Mouse (Mus musculus): ENCODE results near the gene Trim47. TPM values are rescaled to one million over a fixed set of nuclear protein-coding genes. Genes with fewer than 3 reads are reported as not detected.

Trim47 gene
- polyA plus RNA-seq, 1 experiment = 101 TPM

DNA sequence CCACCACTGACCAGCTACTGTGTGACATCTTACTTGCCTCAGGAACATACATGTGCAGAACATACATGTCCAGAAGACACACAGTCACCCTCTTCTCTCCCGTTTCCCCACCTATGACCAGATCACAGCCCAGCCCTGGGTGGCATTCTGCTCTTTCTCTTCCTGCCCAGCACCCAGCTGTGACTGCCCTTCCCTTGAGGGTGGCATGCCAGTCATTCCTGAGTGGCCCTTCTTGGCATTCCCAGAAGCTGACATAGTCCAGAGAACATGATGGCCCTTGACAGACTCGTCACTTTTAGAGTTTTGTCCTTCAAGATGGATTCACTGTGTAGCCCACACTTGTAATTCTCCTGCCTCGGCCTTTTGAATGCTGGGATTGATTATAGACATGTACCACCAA, 54.4 kb downstream of the Trim47 start:
- Histone ChIP-seq H3K4me2 (ENCODE audit: low read depth) (peak overlapping the region; percentile 7), H3ac (ENCODE audit: control insufficient read depth, insufficient read length) (no peak overlapping the region), H3K36me3 (ENCODE audit: control insufficient read depth, insufficient read depth) (no peaks in the 10 kb centered on the region), H3K4me3 (no peak overlapping the region), H3K79me2 (ENCODE audit: control insufficient read depth, insufficient read depth) (no peaks in the 10 kb centered on the region), H3K27me3 (ENCODE audit: control insufficient read depth, insufficient read depth, insufficient read length) (no peaks in the 10 kb centered on the region)
- TF ChIP-seq POLR2A (IDR thresholded peaks at IDR 0.05; ENCODE audit: insufficient read length, low read depth) = no peak
- peak in 2 of 3 experiments; percentile 33 to 72 for TF ChIP-seq MYOD1 (IDR thresholded peaks at IDR 0.05; ENCODE audit: control insufficient read depth in 1 of 3, insufficient read length in 2 of 3, low read depth in 2 of 3)
- TF ChIP-seq MYOG (IDR thresholded peaks at IDR 0.05; ENCODE audit: control insufficient read depth in 1 of 3, insufficient read depth in 1 of 3, insufficient read length in 2 of 3, low read depth in 2 of 3) = peak; percentile 42 to 94 (median 65)

DNA sequence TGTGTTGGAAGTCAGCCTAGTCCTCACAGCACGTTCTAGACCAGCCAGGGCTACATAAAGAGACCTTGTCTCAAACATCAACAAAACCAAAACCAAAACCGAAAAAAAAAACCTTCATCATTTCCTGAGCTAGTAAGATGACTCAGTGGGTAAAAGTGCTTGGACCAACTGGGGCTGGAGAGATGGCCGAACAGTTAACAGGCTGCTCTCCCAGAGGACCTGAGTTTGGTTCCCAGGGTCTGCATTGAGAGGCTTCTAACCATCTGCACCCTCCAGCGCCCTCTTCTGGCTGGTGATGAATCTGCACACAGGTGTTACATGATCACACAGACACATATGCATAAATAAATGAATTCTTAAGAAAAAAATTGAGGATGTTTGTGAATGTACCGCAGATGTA, 55.5 kb downstream of the Trim47 start:
- no peak overlapping the region for H3ac ChIP-seq (ENCODE audit: control insufficient read depth, insufficient read length)
- H3K4me3 ChIP-seq = no peak overlapping the region
- TF ChIP-seq MAX (IDR thresholded peaks at IDR 0.05; ENCODE audit: low read depth) = no peak
- TF ChIP-seq USF1 (IDR thresholded peaks at IDR 0.05; ENCODE audit: low read depth) = no peak
- TF ChIP-seq TCF3 (IDR thresholded peaks at IDR 0.05; ENCODE audit: insufficient read length, low read depth) = no peak
- TF ChIP-seq CEBPB (IDR thresholded peaks at IDR 0.05; ENCODE audit: insufficient read depth, poor library complexity, severe bottlenecking) = no peak
- no peak for TF ChIP-seq TCF12 (IDR thresholded peaks at IDR 0.05; ENCODE audit: insufficient read depth, poor library complexity, severe bottlenecking)
- no peak for TF ChIP-seq POLR2A (IDR thresholded peaks at IDR 0.05; ENCODE audit: insufficient read length, low read depth)
- H3K4me2 ChIP-seq (ENCODE audit: low read depth) = peak overlapping the region; percentile 22
- H3K79me2 ChIP-seq (ENCODE audit: control insufficient read depth, insufficient read depth) = no peaks in the 10 kb centered on the region
- no peaks in the 10 kb centered on the region for H3K27me3 ChIP-seq (ENCODE audit: control insufficient read depth, insufficient read depth, insufficient read length)
- H3K36me3 ChIP-seq (ENCODE audit: control insufficient read depth, insufficient read depth) = no peaks in the 10 kb centered on the region

DNA sequence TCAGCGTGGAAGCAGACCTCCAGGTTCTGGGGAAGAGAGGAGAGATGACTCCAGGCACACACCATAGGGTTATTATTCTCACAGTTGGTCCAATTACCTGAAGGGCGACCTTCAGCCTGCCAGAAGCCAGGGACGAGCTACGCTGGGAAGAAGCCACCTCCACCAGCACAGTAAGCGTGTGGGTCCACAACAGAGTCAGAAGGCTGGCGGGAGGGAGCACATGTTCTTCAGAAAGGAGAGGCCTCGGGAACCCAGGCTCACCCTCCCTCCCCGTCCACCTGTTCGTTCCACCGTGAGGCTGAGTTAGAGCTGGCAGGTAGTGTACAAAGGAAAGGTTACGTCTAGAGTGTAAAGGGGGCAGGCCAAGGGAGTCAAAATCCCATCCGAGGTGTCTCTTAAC, 61.7 kb downstream of the Trim47 start:
- H3ac ChIP-seq (ENCODE audit: control insufficient read depth, insufficient read length) = no peak overlapping the region
- H3K36me3 ChIP-seq (ENCODE audit: control insufficient read depth, insufficient read depth) = peaks cover 1% of the 10 kb centered on the region
- no peak for TF ChIP-seq POLR2A (IDR thresholded peaks at IDR 0.05; ENCODE audit: insufficient read length, low read depth)
- H3K4me3 ChIP-seq = no peak overlapping the region
- H3K27me3 ChIP-seq (ENCODE audit: control insufficient read depth, insufficient read depth, insufficient read length) = no peaks in the 10 kb centered on the region
- no peak overlapping the region for H3K4me2 ChIP-seq (ENCODE audit: low read depth)
- H3K79me2 ChIP-seq (ENCODE audit: control insufficient read depth, insufficient read depth) = no peaks in the 10 kb centered on the region

DNA sequence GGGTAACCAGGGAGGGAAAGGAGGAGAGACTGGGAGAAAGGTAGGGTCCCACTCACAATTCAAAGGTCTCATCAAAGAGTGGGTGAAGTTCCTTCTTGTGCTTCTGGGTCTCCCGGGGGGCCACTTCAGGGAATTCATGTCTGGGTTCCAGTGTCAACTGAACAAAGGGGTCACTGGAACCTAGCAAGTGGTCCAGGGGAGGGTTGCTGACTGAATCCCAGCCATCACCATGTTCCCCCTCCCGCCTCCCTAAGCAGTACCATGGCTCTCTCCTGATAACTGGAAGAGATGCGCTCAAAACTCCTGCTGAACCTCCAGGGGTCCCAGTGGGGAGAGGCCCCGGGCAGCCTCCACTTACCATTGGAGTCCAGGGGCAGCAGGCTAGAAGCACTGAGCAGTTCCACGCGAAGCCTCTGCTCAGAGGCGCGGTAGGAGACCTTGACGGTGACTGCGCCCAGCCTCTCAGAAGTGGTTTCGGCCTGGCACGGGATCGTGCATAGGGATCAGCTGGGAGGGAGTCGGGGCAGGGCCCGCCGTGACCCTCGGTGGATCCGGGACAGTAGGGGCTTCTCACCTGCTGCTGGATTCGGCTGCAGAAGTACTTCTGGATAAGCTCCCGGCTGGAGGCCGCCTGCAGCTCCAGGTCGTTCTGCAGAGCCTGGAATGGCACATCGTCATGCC, 62.7 kb downstream of the Trim47 start:
- Histone ChIP-seq H3K4me2 (ENCODE audit: low read depth) (no peak overlapping the region), H3K79me2 (ENCODE audit: control insufficient read depth, insufficient read depth) (no peaks in the 10 kb centered on the region), H3K4me3 (no peak overlapping the region), H3K27me3 (ENCODE audit: control insufficient read depth, insufficient read depth, insufficient read length) (no peaks in the 10 kb centered on the region), H3K36me3 (ENCODE audit: control insufficient read depth, insufficient read depth) (peaks cover 6% of the 10 kb centered on the region), H3ac (ENCODE audit: control insufficient read depth, insufficient read length) (no peak overlapping the region)
- TF ChIP-seq POLR2AphosphoS2 (IDR thresholded peaks at IDR 0.05; ENCODE audit: insufficient read length, low read depth) (no peak), MYOD1 (IDR thresholded peaks at IDR 0.05; ENCODE audit: control insufficient read depth in 1 of 3, insufficient read length in 2 of 3, low read depth in 2 of 3) (no peak), REST (IDR thresholded peaks at IDR 0.05; ENCODE audit: insufficient read depth, insufficient read length) (no peak), CEBPB (IDR thresholded peaks at IDR 0.05; ENCODE audit: insufficient read depth, poor library complexity, severe bottlenecking) (no peak), MYOG (IDR thresholded peaks at IDR 0.05; ENCODE audit: control insufficient read depth in 1 of 3, insufficient read depth in 1 of 3, insufficient read length in 2 of 3, low read depth in 2 of 3) (no peak), E2F4 (IDR thresholded peaks at IDR 0.05; ENCODE audit: insufficient read depth) (no peak), USF1 (IDR thresholded peaks at IDR 0.05; ENCODE audit: low read depth) (no peak), SRF (IDR thresholded peaks at IDR 0.05; ENCODE audit: control insufficient read depth, insufficient read length, low read depth) (no peak), TCF3 (IDR thresholded peaks at IDR 0.05; ENCODE audit: insufficient read length, low read depth) (no peak), TCF12 (IDR thresholded peaks at IDR 0.05; ENCODE audit: insufficient read depth, poor library complexity, severe bottlenecking) (no peak)

DNA sequence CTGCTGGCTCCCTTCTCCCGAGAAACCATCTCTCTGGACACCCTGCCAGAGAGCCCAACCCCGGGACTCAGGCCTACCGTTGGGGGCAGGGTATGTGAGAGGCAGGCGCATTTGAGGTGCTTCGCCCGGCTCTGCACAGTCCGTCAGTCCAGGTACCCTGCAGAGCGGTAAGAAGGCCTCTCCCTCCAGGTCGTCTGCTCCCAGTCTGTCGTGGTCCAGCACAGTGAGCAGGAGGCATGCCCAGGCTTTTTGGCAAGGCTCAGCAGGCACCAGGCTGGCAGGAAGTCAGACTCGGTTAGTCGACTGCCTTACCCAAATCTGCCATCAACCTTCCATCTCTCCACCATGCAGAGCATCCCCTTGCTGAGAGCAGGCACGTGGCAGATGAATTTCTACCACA, 63.4 kb downstream of the Trim47 start:
- H3ac ChIP-seq (ENCODE audit: control insufficient read depth, insufficient read length) = no peak overlapping the region
- H3K27me3 ChIP-seq (ENCODE audit: control insufficient read depth, insufficient read depth, insufficient read length) = no peaks in the 10 kb centered on the region
- H3K36me3 ChIP-seq (ENCODE audit: control insufficient read depth, insufficient read depth) = peaks cover 6% of the 10 kb centered on the region
- H3K79me2 ChIP-seq (ENCODE audit: control insufficient read depth, insufficient read depth) = no peaks in the 10 kb centered on the region
- no peak overlapping the region for H3K4me3 ChIP-seq
- TF ChIP-seq POLR2A (IDR thresholded peaks at IDR 0.05; ENCODE audit: insufficient read length, low read depth) (peak; percentile 18), POLR2AphosphoS2 (IDR thresholded peaks at IDR 0.05; ENCODE audit: insufficient read length, low read depth) (peak; percentile 71), MYOD1 (IDR thresholded peaks at IDR 0.05; ENCODE audit: control insufficient read depth in 1 of 3, insufficient read length in 2 of 3, low read depth in 2 of 3) (no peak), TCF12 (IDR thresholded peaks at IDR 0.05; ENCODE audit: insufficient read depth, poor library complexity, severe bottlenecking) (no peak)
- H3K4me2 ChIP-seq (ENCODE audit: low read depth) = no peak overlapping the region

DNA sequence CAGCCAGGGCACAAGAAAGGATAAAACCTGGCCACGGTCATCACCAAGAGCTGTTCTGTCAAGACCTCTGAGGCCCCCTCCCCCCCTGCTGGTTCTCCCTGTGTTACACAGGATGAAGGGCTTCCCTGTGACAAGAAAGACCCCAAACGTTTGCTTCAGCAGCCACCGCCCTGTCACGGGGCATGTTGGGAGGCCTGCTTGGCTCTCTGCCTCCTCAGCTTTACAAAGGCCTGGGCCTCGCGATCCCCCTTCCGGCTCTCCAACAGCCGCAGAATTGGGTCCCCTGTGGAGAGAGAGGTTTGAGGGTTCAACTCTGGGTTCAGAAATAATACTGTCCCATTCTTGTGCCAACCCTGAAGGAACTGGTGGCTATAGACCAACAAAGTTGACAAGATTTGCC, 64.5 kb downstream of the Trim47 start:
- Histone ChIP-seq H3K27me3 (ENCODE audit: control insufficient read depth, insufficient read depth, insufficient read length) (no peaks in the 10 kb centered on the region), H3ac (ENCODE audit: control insufficient read depth, insufficient read length) (no peak overlapping the region), H3K4me2 (ENCODE audit: low read depth) (no peak overlapping the region), H3K4me3 (no peak overlapping the region), H3K36me3 (ENCODE audit: control insufficient read depth, insufficient read depth) (peaks cover 10% of the 10 kb centered on the region), H3K79me2 (ENCODE audit: control insufficient read depth, insufficient read depth) (no peaks in the 10 kb centered on the region)
- TF ChIP-seq POLR2AphosphoS2 (IDR thresholded peaks at IDR 0.05; ENCODE audit: insufficient read length, low read depth) (no peak), MAX (IDR thresholded peaks at IDR 0.05; ENCODE audit: low read depth) (no peak), E2F4 (IDR thresholded peaks at IDR 0.05; ENCODE audit: insufficient read depth) (no peak), TCF3 (IDR thresholded peaks at IDR 0.05; ENCODE audit: insufficient read length, low read depth) (no peak), POLR2A (IDR thresholded peaks at IDR 0.05; ENCODE audit: insufficient read length, low read depth) (no peak), MYOD1 (IDR thresholded peaks at IDR 0.05; ENCODE audit: control insufficient read depth in 1 of 3, insufficient read length in 2 of 3, low read depth in 2 of 3) (no peak)
